ENCODE assay signal across 8 mouse cellular contexts in genomic region chr7:68264531-68264930, GRCm38 (mm10). TPM values are rescaled to one million over a fixed set of nuclear protein-coding genes. Genes with fewer than 3 reads are reported as not detected.
A peak's percentile ranks its signal among the peaks of the same experiment; 100 is the strongest.
DNase-seq lines count a peak whose midpoint lies in the region; ATAC-seq and TF ChIP-seq lines count a peak whose summit lies in the region.

No protein-coding gene starts in this region.

- no peaks in the 10 kb centered on the region for H3K4me1 ChIP-seq in liver, adult 2 months (ENCODE audit: control insufficient read depth, insufficient read depth, low read length)
- peaks cover 5% of the 10 kb centered on the region; the same call in 1 of the 2 replicates for H3K4me1 ChIP-seq in forebrain, postnatal 0 days (ENCODE audit: insufficient read depth)
- H3K4me1 ChIP-seq in hindbrain, embryonic 16.5 days (ENCODE audit: control insufficient read depth, insufficient read depth, low read depth, low read length), result peaks cover 12% of the 10 kb centered on the region
- H3K4me1 ChIP-seq in lung, postnatal 0 days (ENCODE audit: insufficient read depth, low read depth, low read length), result peaks cover 9% of the 10 kb centered on the region

- TF ChIP-seq POLR2A in liver, adult 2 months (IDR thresholded peaks at IDR 0.05; ENCODE audit: extremely low read depth, insufficient read depth, low read length), result 0 out of 2 replicates have a peak, but pooled peaks have one; percentile 12

- peak; percentile 90 for ATAC-seq in forebrain, postnatal 0 days
- peak; percentile 59 for ATAC-seq in hindbrain, embryonic 16.5 days
- ATAC-seq in lung, postnatal 0 days, result peak; percentile 39; the same call in 1 of the 2 replicates

- no peaks in the 10 kb centered on the region for H3K27me3 ChIP-seq in liver, adult 2 months (ENCODE audit: control insufficient read depth, insufficient read depth, low read length)
- no peaks in the 10 kb centered on the region for H3K27me3 ChIP-seq in forebrain, postnatal 0 days (ENCODE audit: insufficient read depth, low read length)
- H3K27me3 ChIP-seq in hindbrain, embryonic 16.5 days (replicated peaks; ENCODE audit: control insufficient read depth, insufficient read depth, low read length), result 0 out of 2 replicates have a peak, but pooled peaks cover 2% of the 10 kb centered on the region
- H3K27me3 ChIP-seq in lung, postnatal 0 days (replicated peaks; ENCODE audit: insufficient read depth, low read length), result no peaks in the 10 kb centered on the region

- no peak for TF ChIP-seq EP300 in lung, postnatal 0 days (IDR thresholded peaks at IDR 0.05)

- no peaks in the 10 kb centered on the region for H3K9me3 ChIP-seq in forebrain, postnatal 0 days (ENCODE audit: low read length)
- peaks cover 3% of the 10 kb centered on the region; the same call in 1 of the 2 replicates for H3K9me3 ChIP-seq in hindbrain, embryonic 16.5 days (ENCODE audit: control insufficient read depth, low read length)
- no peaks in the 10 kb centered on the region for H3K9me3 ChIP-seq in lung, postnatal 0 days (ENCODE audit: low read length)

- peak overlapping the region; percentile 53 for H3K4me2 ChIP-seq in forebrain, postnatal 0 days (ENCODE audit: low read depth)
- peak overlapping the region; percentile 72 for H3K4me2 ChIP-seq in hindbrain, embryonic 16.5 days (ENCODE audit: low read length)
- H3K4me2 ChIP-seq in lung, postnatal 0 days (replicated peaks; ENCODE audit: low read depth, low read length), result peak overlapping the region; percentile 58

- H3K79me2 ChIP-seq in liver, adult 2 months (ENCODE audit: control insufficient read depth, insufficient read depth, low read length), result no peaks in the 10 kb centered on the region

- H3K4me3 ChIP-seq in liver, adult 2 months (ENCODE audit: insufficient read depth, low read depth, low read length), result peak overlapping the region; percentile 10; the same call in 1 of the 2 replicates
- peak overlapping the region; percentile 19 for H3K4me3 ChIP-seq in forebrain, postnatal 0 days (ENCODE audit: low read depth, low read length)
- H3K4me3 ChIP-seq in hindbrain, embryonic 16.5 days (ENCODE audit: low read length), result peak overlapping the region; percentile 35
- peak overlapping the region; percentile 25; the same call in 1 of the 2 replicates for H3K4me3 ChIP-seq in lung, postnatal 0 days (ENCODE audit: low read depth, low read length)

- 6% methylated on average over 14 of the region's 14 CpGs for WGBS in liver, adult 2 months
- WGBS in forebrain, postnatal 0 days, result 9% methylated on average over 14 of the region's 14 CpGs
- WGBS in hindbrain, embryonic 16.5 days, result 12% methylated on average over 14 of the region's 14 CpGs
- 4% methylated on average over 14 of the region's 14 CpGs for WGBS in lung, postnatal 0 days

- no peak overlapping the region for H3K27ac ChIP-seq in liver, adult 2 months (replicated peaks; ENCODE audit: insufficient read depth, low read depth, low read length)
- no peak overlapping the region for H3K27ac ChIP-seq in forebrain, postnatal 0 days (ENCODE audit: low read depth, low read length)
- no peak overlapping the region for H3K27ac ChIP-seq in hindbrain, embryonic 16.5 days (ENCODE audit: low read depth, low read length)
- no peak overlapping the region for H3K27ac ChIP-seq in lung, postnatal 0 days (ENCODE audit: low read length)

- H3K9ac ChIP-seq in liver, adult 2 months (ENCODE audit: low read depth, low read length), result peak overlapping the region; percentile 49
- H3K9ac ChIP-seq in forebrain, postnatal 0 days, result no peak overlapping the region
- H3K9ac ChIP-seq in hindbrain, embryonic 16.5 days (ENCODE audit: low read depth, low read length), result peak overlapping the region; percentile 41
- no peak overlapping the region for H3K9ac ChIP-seq in lung, postnatal 0 days (replicated peaks; ENCODE audit: low read depth)

- peak; percentile 55 for DNase-seq in liver, adult 2 months (ENCODE audit: extremely low read depth, low read depth, low spot score)
- DNase-seq in liver, result no peak
- peak; percentile 68 for DNase-seq in forebrain, postnatal 0 days
- peak; percentile 82 for DNase-seq in layer of hippocampus, postnatal 14 days (ENCODE audit: low spot score in 2 of 2)
- peak; percentile 46 for DNase-seq in lung, postnatal 0 days (ENCODE audit: low spot score)
- DNase-seq in ovary, postnatal 36 days (ENCODE audit: low spot score), result peak; percentile 49
- no peak for DNase-seq in cerebellum, adult 8-10 months

- H3K36me3 ChIP-seq in liver, adult 2 months (ENCODE audit: control insufficient read depth, insufficient read depth, low read length), result no peaks in the 10 kb centered on the region
- no peaks in the 10 kb centered on the region for H3K36me3 ChIP-seq in forebrain, postnatal 0 days (ENCODE audit: insufficient read depth)
- no peaks in the 10 kb centered on the region for H3K36me3 ChIP-seq in hindbrain, embryonic 16.5 days (ENCODE audit: control insufficient read depth, insufficient read depth, low read length)
- no peaks in the 10 kb centered on the region for H3K36me3 ChIP-seq in lung, postnatal 0 days (ENCODE audit: insufficient read depth, low read length)

- no peak for TF ChIP-seq CTCF in liver, adult 2 months (IDR thresholded peaks at IDR 0.05; ENCODE audit: low read depth, low read length)
- no peak; the same call in 1 of the 2 replicates for TF ChIP-seq CTCF in forebrain, postnatal 0 days (IDR thresholded peaks at IDR 0.05; ENCODE audit: low read depth)
- no peak for TF ChIP-seq CTCF in lung, postnatal 0 days (IDR thresholded peaks at IDR 0.05)

RNA-seq across cellular contexts. Expression of gene Pgpep1l, which starts 0.5 kb away (rescaled TPM):
- 1.1 and 1.5 TPM in 2 replicates for total RNA-seq in liver, adult 2 months (2014; rRNA removed)
- 0.15 and 0.32 TPM in 2 replicates for polyA plus RNA-seq in liver, adult 2 months (2012; rRNA removed)
- 1.0 and 1.1 TPM in 2 replicates for total RNA-seq in forebrain, postnatal 0 days (2014; rRNA removed)
- not detected in 2 replicates for polyA plus RNA-seq in forebrain, postnatal 0 days (2015; fragmentation: Nextera tagmentation; extraction: Ambion mirVana)
- not detected in 2 replicates for polyA plus RNA-seq in hindbrain, embryonic 16.5 days (2015; fragmentation: Nextera tagmentation; extraction: Ambion mirVana)
- total RNA-seq in layer of hippocampus, postnatal 14 days (2021), result 1 to 10 TPM; 1.4 to 1.7 TPM
- polyA plus RNA-seq in lung, postnatal 0 days (2015; fragmentation: Nextera tagmentation; extraction: Ambion mirVana), result not detected in 2 replicates

RNA-seq across cellular contexts. Expression of gene Fam169b, which starts 9.1 kb away (rescaled TPM):
- total RNA-seq in liver, adult 2 months (2014; rRNA removed), result 17.6 and 21.8 TPM in 2 replicates
- polyA plus RNA-seq in liver, adult 2 months (2012; rRNA removed), result 25.2 and 25.8 TPM in 2 replicates
- 0.08 and 0.14 TPM in 2 replicates for total RNA-seq in forebrain, postnatal 0 days (2014; rRNA removed)
- 0.08 and 0.12 TPM in 2 replicates for polyA plus RNA-seq in forebrain, postnatal 0 days (2015; fragmentation: Nextera tagmentation; extraction: Ambion mirVana)
- 0.26 TPM in 1 of 2 replicates, not detected in the other for polyA plus RNA-seq in hindbrain, embryonic 16.5 days (2015; fragmentation: Nextera tagmentation; extraction: Ambion mirVana)
- total RNA-seq in layer of hippocampus, postnatal 14 days (2021), result under 1 TPM; 0.31 to 0.67 TPM
- 0.37 and 0.69 TPM in 2 replicates for polyA plus RNA-seq in lung, postnatal 0 days (2015; fragmentation: Nextera tagmentation; extraction: Ambion mirVana)

Comparison
In these comparisons a context has a peak if more than half of its experiments do, and no peak if none do; other contexts are left out.
1. DNase-seq: peak in liver, adult 2 months (single experiment), forebrain, postnatal 0 days (single experiment), layer of hippocampus, postnatal 14 days (2 of 2), lung, postnatal 0 days (single experiment) and ovary, postnatal 36 days (single experiment); none in liver (single experiment) and cerebellum, adult 8-10 months (single experiment).
2. H3K9ac ChIP-seq: peak in liver, adult 2 months (single experiment) and hindbrain, embryonic 16.5 days (single experiment); none in forebrain, postnatal 0 days (single experiment) and lung, postnatal 0 days (single experiment).
3. ATAC-seq: peak in every context shown above with its lines; median percentile 90 in forebrain, postnatal 0 days; 59 in hindbrain, embryonic 16.5 days; 39 in lung, postnatal 0 days.
4. RNA of gene Fam169b, which starts 9.1 kb away (polyA plus RNA-seq): 25.2 to 25.8 TPM in liver, adult 2 months; 0.37 to 0.69 TPM in lung, postnatal 0 days, 0.08 to 0.12 TPM in forebrain, postnatal 0 days and 0.26 TPM in hindbrain, embryonic 16.5 days; every median in the first group is over 10 times any median in the second.
5. Peak in every context shown above with its lines, with median percentiles within 50 percentile points of each other: H3K4me3 ChIP-seq and H3K4me2 ChIP-seq.